Mouse (Mus musculus) kidney, adult 2 months (tissue): ENCODE results near the gene Vps26a. TPM values are rescaled to one million over a fixed set of nuclear protein-coding genes. Genes with fewer than 3 reads are reported as not detected.

Experiments used
- DNase-seq: peaks from one replicate; pipeline ENCODE4 v3.0.0; 2021
- H3K27ac ChIP-seq: fragments of 200-500 bp; 2 replicates; pipeline ENCODE4 v1.5.1; 2012; ENCODE audit warnings: low read depth, low read length, control low read depth, inconsistent platforms; ENCODE audit not compliant: insufficient read depth
- H3K27me3 ChIP-seq: fragments of 200-500 bp; replicated peaks from 2 replicates; pipeline ENCODE4 v1.6.1; 2012; ENCODE audit warnings: mild to moderate bottlenecking, moderate library complexity, low read length, inconsistent platforms; ENCODE audit not compliant: control insufficient read depth, insufficient read depth
- H3K36me3 ChIP-seq: fragments of 200-500 bp; 2 replicates; pipeline ENCODE4 v1.6.1; 2012; ENCODE audit warnings: mild to moderate bottlenecking, moderate library complexity, low read length, inconsistent platforms; ENCODE audit not compliant: control insufficient read depth, insufficient read depth
- H3K4me1 ChIP-seq: fragments of 200-500 bp; 2 replicates; pipeline ENCODE4 v1.6.1; 2011; ENCODE audit warnings: low read length; ENCODE audit not compliant: control insufficient read depth, insufficient read depth
- H3K4me3 ChIP-seq: fragments of 200-500 bp; 2 replicates; pipeline ENCODE4 v1.5.1; 2011; ENCODE audit warnings: mild to moderate bottlenecking, low read depth, low read length, control low read depth; ENCODE audit not compliant: insufficient read depth
- CTCF ChIP-seq: fragments of 200-500 bp; conservative IDR thresholded peaks from 2 replicates; pipeline ENCODE4 v1.5.1; 2011; ENCODE audit warnings: low read depth, mild to moderate bottlenecking, control low read depth, low read length, moderate library complexity, mixed read lengths; ENCODE audit not compliant: insufficient read depth, insufficient read length
- POLR2A ChIP-seq: fragments of 200-500 bp; IDR thresholded peaks from one replicate; pipeline ENCODE4 v1.6.1; 2011; ENCODE audit warnings: low read depth, low read length, control low read depth
- WGBS: fragments of 180-500 bp; shearing (Covaris S2); methylation state at CpG from one replicate; pipeline ENCODE4 v1.1.7; 2018; 5-methylcytosine and 5-hydroxymethylcytosine counted together
- polyA plus RNA-seq: library from polyadenylated mRNA; depleted of rRNA; stranded (reverse); fragments of >200 nt; gene quantifications from 2 replicates; pipeline ENCODE4 v1.2.3, GENCODE M21; 2012

Vps26a gene
- polyA plus RNA-seq, 1 experiment: 24.5 TPM

GRCm38 (mm10) chr10:62520911-62521310 lies 34.3 kb upstream of the Vps26a start:
- 83% methylated on average over 2 of the region's 2 CpGs for WGBS
- no peaks in the 10 kb centered on the region for H3K4me1 ChIP-seq
- no peaks in the 10 kb centered on the region for H3K36me3 ChIP-seq
- no peak overlapping the region for H3K4me3 ChIP-seq
- no peak overlapping the region for H3K27ac ChIP-seq
- no peak for DNase-seq
- H3K27me3 ChIP-seq: no peaks in the 10 kb centered on the region
- TF ChIP-seq POLR2A (no peak), CTCF (no peak)

DNA sequence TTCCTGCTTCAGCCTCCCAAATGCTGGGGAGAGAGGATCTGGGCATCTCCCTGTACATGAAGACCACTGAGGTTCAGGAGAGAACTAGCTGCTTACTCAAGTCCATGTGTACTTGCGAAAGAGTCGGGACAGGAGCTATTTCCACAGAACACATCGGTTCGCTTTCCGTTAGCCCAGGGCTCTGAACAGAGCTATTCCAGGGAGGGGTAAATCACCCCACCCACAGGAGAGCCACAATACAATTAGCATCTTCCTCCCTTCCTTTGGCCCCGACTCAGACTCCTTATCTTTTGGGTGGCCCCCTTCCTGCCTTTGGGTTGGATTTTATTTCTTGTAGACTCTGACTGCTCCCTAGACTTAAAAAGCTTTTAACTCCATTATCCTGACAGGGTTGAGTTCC lies 30.9 kb upstream of the Vps26a start:
- Histone ChIP-seq H3K36me3 (no peaks in the 10 kb centered on the region), H3K4me3 (no peak overlapping the region), H3K27ac (no peak overlapping the region), H3K4me1 (no peaks in the 10 kb centered on the region), H3K27me3 (no peaks in the 10 kb centered on the region)
- TF ChIP-seq CTCF (no peak), POLR2A (no peak)
- WGBS: 81% methylated on average over 6 of the region's 6 CpGs
- no peak for DNase-seq

- TF ChIP-seq POLR2A (no peak), CTCF (no peak)
- Histone ChIP-seq H3K36me3 (no peaks in the 10 kb centered on the region), H3K4me1 (no peaks in the 10 kb centered on the region), H3K27me3 (no peaks in the 10 kb centered on the region), H3K4me3 (no peak overlapping the region), H3K27ac (no peak overlapping the region)
- DNase-seq: no peak
- WGBS: 95% methylated on average over 4 of the region's 4 CpGs
Measured at GRCm38 (mm10) chr10:62512855-62513254, 26.2 kb upstream of the Vps26a start.

DNA sequence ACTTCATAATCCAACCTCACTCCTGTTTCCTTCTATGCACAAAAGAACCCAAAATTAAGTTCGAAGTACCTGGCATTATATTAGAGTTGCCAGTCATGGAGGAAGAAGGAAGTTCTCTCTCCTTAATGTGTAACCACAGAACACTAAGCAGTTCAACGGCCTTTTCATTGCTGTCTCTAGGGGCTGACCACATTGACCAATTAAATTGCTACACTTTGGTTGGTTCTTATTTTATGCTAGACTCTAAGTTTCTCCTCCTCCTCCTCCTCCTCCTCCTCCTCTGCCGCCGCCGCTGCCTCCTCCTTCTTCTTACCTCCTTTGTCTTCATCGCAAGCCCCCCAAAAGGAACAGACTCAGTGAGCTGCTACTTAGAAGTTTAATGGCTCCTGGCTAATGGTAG lies 24.9 kb upstream of the Vps26a start:
- no peak overlapping the region for H3K27ac ChIP-seq
- WGBS: 75% methylated on average over 6 of the region's 6 CpGs

DNA sequence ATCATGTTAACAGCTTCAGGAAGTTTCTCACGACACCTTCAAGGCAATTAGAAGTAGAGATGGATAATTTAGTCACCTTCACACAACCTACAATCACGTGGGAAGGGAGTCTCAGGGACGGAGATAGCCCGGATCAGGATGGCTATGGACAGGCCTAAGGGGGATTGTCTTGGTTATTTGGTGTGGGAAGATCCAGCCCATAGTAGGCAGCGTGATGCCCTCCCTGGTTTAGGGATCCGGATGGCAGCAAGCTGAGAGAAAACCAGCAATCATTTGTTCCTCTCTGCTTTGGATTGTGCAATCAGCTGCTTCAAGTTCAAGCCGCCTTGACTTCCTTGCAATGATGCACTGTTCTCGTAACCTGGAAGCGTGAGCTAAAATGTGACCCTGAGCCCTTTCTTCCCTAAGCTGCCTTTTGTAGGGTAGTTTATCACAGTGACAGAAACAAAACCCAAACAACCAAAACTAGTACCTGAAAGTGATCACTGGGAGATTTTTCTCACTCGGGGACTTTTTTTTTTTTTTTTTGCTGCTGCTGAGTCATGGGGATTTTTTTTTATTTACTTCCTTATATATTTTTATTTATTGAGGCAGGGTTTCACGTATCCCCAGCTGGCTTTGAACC lies 22.5 kb upstream of the Vps26a start:
- Histone ChIP-seq H3K36me3 (no peaks in the 10 kb centered on the region), H3K4me1 (no peaks in the 10 kb centered on the region), H3K27me3 (no peaks in the 10 kb centered on the region), H3K27ac (peak overlapping the region; percentile 80), H3K4me3 (no peak overlapping the region)
- 65% methylated on average over 11 of the region's 11 CpGs for WGBS
- DNase-seq: peak; percentile 17
- TF ChIP-seq POLR2A: no peak
- no peak for TF ChIP-seq CTCF

More for the DNA sequence above, 24.9 kb upstream of the Vps26a start:
- Histone ChIP-seq H3K4me1 (no peaks in the 10 kb centered on the region), H3K36me3 (no peaks in the 10 kb centered on the region), H3K27me3 (no peaks in the 10 kb centered on the region), H3K4me3 (no peak overlapping the region)
- DNase-seq: no peak
- no peak for TF ChIP-seq POLR2A
- TF ChIP-seq CTCF: no peak

GRCm38 (mm10) chr10:62508459-62508858 lies 21.9 kb upstream of the Vps26a start:
- TF ChIP-seq CTCF (no peak), POLR2A (no peak)
- H3K4me1 ChIP-seq: no peaks in the 10 kb centered on the region
- H3K4me3 ChIP-seq: peak overlapping the region; percentile 50
- WGBS: 4% methylated on average over 11 of the region's 11 CpGs
- H3K36me3 ChIP-seq: no peaks in the 10 kb centered on the region
- DNase-seq: peak; percentile 79
- no peaks in the 10 kb centered on the region for H3K27me3 ChIP-seq
- H3K27ac ChIP-seq: peak overlapping the region; percentile 82

- no peaks in the 10 kb centered on the region for H3K27me3 ChIP-seq
- peak overlapping the region; percentile 82 for H3K27ac ChIP-seq
- H3K36me3 ChIP-seq: no peaks in the 10 kb centered on the region
- WGBS: 9% methylated on average over 18 of the region's 18 CpGs
- no peaks in the 10 kb centered on the region for H3K4me1 ChIP-seq
- H3K4me3 ChIP-seq: peak overlapping the region; percentile 53
- DNase-seq: peak; percentile 86
- no peak for TF ChIP-seq CTCF
- peak; percentile 60 for TF ChIP-seq POLR2A
Measured at GRCm38 (mm10) chr10:62507591-62508308, 21.1 kb upstream of the Vps26a start.
